Mouse (Mus musculus) embryonic facial prominence, embryonic 11.5 days (tissue): ENCODE measurements at regions not wholly inside any gene's neighbourhood (a gene's known extent, or its start where the extent isn't known, plus 50 kb on each side); places are given as distances from the start of the nearest gene placed in this dataset.

Experiments
- ATAC-seq: fragments of 200-750 bp; cut with Nextera tagmentation; replicated peaks from 2 replicates; pipeline ENCODE4 v1.8.0; 2017; ENCODE audit warnings: low read depth; ENCODE audit not compliant: insufficient number of reproducible peaks, low FRiP score, low TSS enrichment
- DNase-seq: peaks from one replicate; pipeline ENCODE4 v3.0.0-alpha.2; 2015; ENCODE audit warnings: low spot score
- H3K27ac ChIP-seq: fragments of 300-500 bp; sonication (generic); replicated peaks from 2 replicates; pipeline ENCODE4 v1.5.1; 2014; ENCODE audit warnings: mild to moderate bottlenecking, low read depth, low read length, control low read depth
- H3K27me3 ChIP-seq: fragments of 300-500 bp; sonication (generic); 2 replicates; pipeline ENCODE4 v1.6.1; 2014; ENCODE audit warnings: mild to moderate bottlenecking, low read length, moderate library complexity, mixed read lengths; ENCODE audit not compliant: control insufficient read depth, insufficient read depth
- H3K36me3 ChIP-seq: fragments of 300-500 bp; sonication (generic); replicated peaks from 2 replicates; pipeline ENCODE4 v1.6.1; 2014; ENCODE audit warnings: low read depth, mild to moderate bottlenecking, low read length, moderate library complexity, mixed read lengths; ENCODE audit not compliant: control insufficient read depth, insufficient read depth
- H3K4me1 ChIP-seq: fragments of 300-500 bp; sonication (generic); 2 replicates; pipeline ENCODE4 v1.6.1; 2014; ENCODE audit warnings: low read length, mixed read lengths; ENCODE audit not compliant: control insufficient read depth, insufficient read depth
- H3K4me2 ChIP-seq: fragments of 300-500 bp; sonication (generic); 2 replicates; pipeline ENCODE4 v1.6.1; 2014; ENCODE audit warnings: low read depth, mild to moderate bottlenecking, control low read depth, low read length, moderate library complexity
- H3K4me3 ChIP-seq: fragments of 300-500 bp; sonication (generic); 2 replicates; pipeline ENCODE4 v1.5.1; 2014; ENCODE audit warnings: low read depth, low read length, control low read depth
- H3K9ac ChIP-seq: fragments of 300-500 bp; sonication (generic); replicated peaks from 2 replicates; pipeline ENCODE4 v1.6.1; 2014; ENCODE audit warnings: mild to moderate bottlenecking, control low read depth, low read length
- H3K9me3 ChIP-seq: fragments of 300-500 bp; sonication (generic); replicated peaks from 2 replicates; pipeline ENCODE4 v1.6.1; 2016; ENCODE audit warnings: mild to moderate bottlenecking, low read length, inconsistent platforms, mixed read lengths; ENCODE audit not compliant: control insufficient read depth
- WGBS: fragments of 180-500 bp; shearing (Covaris S2); extraction: QIAGEN DNeasy Blood & Tissue Kit; methylation state at CpG from one replicate; pipeline ENCODE4 v1.1.7; 2014; 5-methylcytosine and 5-hydroxymethylcytosine counted together

- H3K36me3 ChIP-seq, result no peaks in the 10 kb centered on the region
- no peak for DNase-seq
- H3K9ac ChIP-seq, result no peak overlapping the region
- ATAC-seq, result no peak
- H3K27me3 ChIP-seq, result no peaks in the 10 kb centered on the region
- H3K9me3 ChIP-seq, result no peaks in the 10 kb centered on the region
- 87% methylated on average over 8 of the region's 8 CpGs for WGBS
- no peak overlapping the region for H3K4me2 ChIP-seq
- no peaks in the 10 kb centered on the region for H3K4me1 ChIP-seq
- H3K27ac ChIP-seq, result no peak overlapping the region
- no peak overlapping the region for H3K4me3 ChIP-seq
Measured at GRCm38 (mm10) chr19:21913005-21913670, 135.0 kb downstream of the Cemip2 start.

GRCm38 (mm10) chr19:21913748-21914611, 135.8 kb downstream of the Cemip2 start:
- Histone ChIP-seq H3K27me3 (no peaks in the 10 kb centered on the region), H3K4me1 (no peaks in the 10 kb centered on the region), H3K9ac (no peak overlapping the region; the same call in 1 of the 2 replicates), H3K9me3 (no peaks in the 10 kb centered on the region), H3K27ac (no peak overlapping the region), H3K36me3 (no peaks in the 10 kb centered on the region), H3K4me2 (no peak overlapping the region), H3K4me3 (no peak overlapping the region)
- WGBS, result 42% methylated on average over 9 of the region's 9 CpGs
- ATAC-seq (no peak), DNase-seq (no peak)

GRCm38 (mm10) chr19:21914658-21915057, 136.5 kb downstream of the Cemip2 start:
- WGBS, result 32% methylated on average over 3 of the region's 3 CpGs
- Histone ChIP-seq H3K27ac (no peak overlapping the region), H3K4me2 (no peak overlapping the region), H3K4me3 (no peak overlapping the region), H3K27me3 (no peaks in the 10 kb centered on the region), H3K4me1 (no peaks in the 10 kb centered on the region), H3K9ac (no peak overlapping the region), H3K36me3 (no peaks in the 10 kb centered on the region), H3K9me3 (no peaks in the 10 kb centered on the region)
- ATAC-seq (no peak), DNase-seq (peak; percentile 68)

GRCm38 (mm10) chr19:21918113-21918512, 140.0 kb downstream of the Cemip2 start:
- no peaks in the 10 kb centered on the region for H3K9me3 ChIP-seq
- H3K27ac ChIP-seq, result no peak overlapping the region
- H3K4me3 ChIP-seq, result no peak overlapping the region
- WGBS, result 87% methylated on average over 4 of the region's 4 CpGs
- no peak for DNase-seq
- H3K36me3 ChIP-seq, result no peaks in the 10 kb centered on the region
- H3K27me3 ChIP-seq, result no peaks in the 10 kb centered on the region
- no peak overlapping the region for H3K4me2 ChIP-seq
- no peak for ATAC-seq
- H3K4me1 ChIP-seq, result no peaks in the 10 kb centered on the region
- H3K9ac ChIP-seq, result no peak overlapping the region

- Histone ChIP-seq H3K4me2 (no peak overlapping the region), H3K36me3 (no peaks in the 10 kb centered on the region), H3K27ac (no peak overlapping the region), H3K9ac (no peak overlapping the region), H3K9me3 (no peaks in the 10 kb centered on the region), H3K4me1 (no peaks in the 10 kb centered on the region), H3K27me3 (no peaks in the 10 kb centered on the region), H3K4me3 (no peak overlapping the region)
- ATAC-seq (no peak), DNase-seq (no peak)
- WGBS, result 80% methylated on average over 3 of the region's 3 CpGs
Measured at GRCm38 (mm10) chr19:21919074-21919473, 140.9 kb downstream of the Cemip2 start.

- Histone ChIP-seq H3K9ac (no peak overlapping the region), H3K36me3 (no peaks in the 10 kb centered on the region), H3K27me3 (no peaks in the 10 kb centered on the region), H3K4me3 (no peak overlapping the region), H3K9me3 (no peaks in the 10 kb centered on the region), H3K4me2 (no peak overlapping the region), H3K4me1 (no peaks in the 10 kb centered on the region), H3K27ac (no peak overlapping the region)
- ATAC-seq (no peak), DNase-seq (no peak)
- WGBS, result 94% methylated on average over 4 of the region's 4 CpGs
Measured at GRCm38 (mm10) chr19:21940114-21940513, 162.0 kb downstream of the Cemip2 start.

- Histone ChIP-seq H3K4me2 (no peak overlapping the region), H3K36me3 (no peaks in the 10 kb centered on the region), H3K9me3 (no peaks in the 10 kb centered on the region), H3K27ac (no peak overlapping the region), H3K4me3 (no peak overlapping the region), H3K9ac (no peak overlapping the region), H3K27me3 (no peaks in the 10 kb centered on the region), H3K4me1 (no peaks in the 10 kb centered on the region)
- 70% methylated on average over 2 of the region's 2 CpGs for WGBS
- no peak for DNase-seq
- no peak for ATAC-seq
Measured at GRCm38 (mm10) chr19:21941720-21942119, 163.6 kb downstream of the Cemip2 start.

- no peak for ATAC-seq
- no peaks in the 10 kb centered on the region for H3K9me3 ChIP-seq
- H3K27ac ChIP-seq, result no peak overlapping the region
- no peaks in the 10 kb centered on the region for H3K36me3 ChIP-seq
- no peak overlapping the region for H3K9ac ChIP-seq
- no peak overlapping the region for H3K4me3 ChIP-seq
- no peak for DNase-seq
- H3K4me2 ChIP-seq, result no peak overlapping the region
- H3K4me1 ChIP-seq, result no peaks in the 10 kb centered on the region
- no peaks in the 10 kb centered on the region for H3K27me3 ChIP-seq
- WGBS, result 55% methylated on average over 11 of the region's 11 CpGs
Measured at GRCm38 (mm10) chr19:21942286-21942685, 164.1 kb downstream of the Cemip2 start.
